ENCODE assay signal across 8 mouse cellular contexts in genomic region chr11:121237345-121238128, GRCm38 (mm10). TPM values are rescaled to one million over a fixed set of nuclear protein-coding genes. Genes with fewer than 3 reads are reported as not detected.
A peak's percentile ranks its signal among the peaks of the same experiment; 100 is the strongest.
DNase-seq lines count a peak whose midpoint lies in the region; ATAC-seq and TF ChIP-seq lines count a peak whose summit lies in the region.

No protein-coding gene starts in this region.

- 7% methylated on average over 28 of the region's 28 CpGs for WGBS in hindbrain, embryonic 10.5 days
- WGBS in liver, embryonic 14.5 days (ENCODE audit: insufficient replicate concordance) = 1% methylated on average over 28 of the region's 28 CpGs
- WGBS in neural tube, embryonic 13.5 days = 4% methylated on average over 28 of the region's 28 CpGs

- peak overlapping the region; percentile 99 for H3K27ac ChIP-seq in hindbrain, embryonic 10.5 days
- peak overlapping the region; percentile 92 for H3K27ac ChIP-seq in liver, embryonic 14.5 days
- H3K27ac ChIP-seq in neural tube, embryonic 13.5 days (replicated peaks) = peak overlapping the region; percentile 99

- peak; percentile 66 for DNase-seq in embryo, embryonic 10 days (ENCODE audit: low spot score)
- no peak for DNase-seq in embryo, embryonic 9.5 days (ENCODE audit: extremely low spot score)
- peak; percentile 65 for DNase-seq in thymus, postnatal 0 days (ENCODE audit: low spot score)
- DNase-seq in thymus, postnatal 25 days = no peak
- DNase-seq in hindbrain, embryonic 10.5 days (ENCODE audit: low spot score) = no peak
- peak; percentile 50 to 69 (median 55) for DNase-seq in liver, embryonic 14.5 days (ENCODE audit: low read depth in 3 of 3, low spot score in 3 of 3)
- no peak for DNase-seq in frontal cortex, postnatal 36 days (ENCODE audit: low spot score in 2 of 2)

- peak overlapping the region; percentile 75 for H3K4me3 ChIP-seq in hindbrain, embryonic 10.5 days
- peak overlapping the region; percentile 84 to 87 for H3K4me3 ChIP-seq in liver, embryonic 14.5 days (ENCODE audit: insufficient read depth in 1 of 2, low read depth in 2 of 2, low read length in 2 of 2)
- peak overlapping the region; percentile 84 for H3K4me3 ChIP-seq in neural tube, embryonic 13.5 days

- no peak for TF ChIP-seq EP300 in liver, embryonic 14.5 days (IDR thresholded peaks at IDR 0.05; ENCODE audit: low read depth)

- peaks cover 39% of the 10 kb centered on the region for H3K36me3 ChIP-seq in hindbrain, embryonic 10.5 days
- H3K36me3 ChIP-seq in liver, embryonic 14.5 days (replicated peaks; ENCODE audit: control insufficient read depth, insufficient read depth, low read depth) = peaks cover 37% of the 10 kb centered on the region
- peaks cover 36% of the 10 kb centered on the region for H3K36me3 ChIP-seq in neural tube, embryonic 13.5 days

- H3K4me2 ChIP-seq in liver, embryonic 14.5 days (ENCODE audit: low read depth) = peak overlapping the region; percentile 78
- peak overlapping the region; percentile 76 for H3K4me2 ChIP-seq in neural tube, embryonic 13.5 days

- no peaks in the 10 kb centered on the region for H3K27me3 ChIP-seq in hindbrain, embryonic 10.5 days (ENCODE audit: insufficient read depth, poor library complexity, severe bottlenecking)
- no peaks in the 10 kb centered on the region for H3K27me3 ChIP-seq in liver, embryonic 14.5 days (ENCODE audit: control insufficient read depth, insufficient read depth, low read length)
- H3K27me3 ChIP-seq in neural tube, embryonic 13.5 days = no peaks in the 10 kb centered on the region

- peak overlapping the region; percentile 89 for H3K9ac ChIP-seq in liver, embryonic 14.5 days (replicated peaks)
- H3K9ac ChIP-seq in neural tube, embryonic 13.5 days = peak overlapping the region; percentile 93

- peak; percentile 81 for TF ChIP-seq CTCF in liver, embryonic 14.5 days (IDR thresholded peaks at IDR 0.05; ENCODE audit: low read depth)

- H3K4me1 ChIP-seq in hindbrain, embryonic 10.5 days (replicated peaks) = peaks cover 27% of the 10 kb centered on the region
- H3K4me1 ChIP-seq in liver, embryonic 14.5 days (replicated peaks; ENCODE audit: control insufficient read depth in 2 of 2, insufficient read depth in 2 of 2, low read length in 1 of 2) = peaks cover 31 to 49% of the 10 kb centered on the region in 2 experiments
- H3K4me1 ChIP-seq in neural tube, embryonic 13.5 days (replicated peaks) = peaks cover 51% of the 10 kb centered on the region

- H3K9me3 ChIP-seq in hindbrain, embryonic 10.5 days = no peaks in the 10 kb centered on the region
- H3K9me3 ChIP-seq in liver, embryonic 14.5 days (ENCODE audit: control insufficient read depth, low read length) = no peaks in the 10 kb centered on the region
- H3K9me3 ChIP-seq in neural tube, embryonic 13.5 days = no peaks in the 10 kb centered on the region

- ATAC-seq in liver, embryonic 14.5 days (ENCODE audit: insufficient read depth) = peak; percentile 19; the same call in 1 of the 2 replicates
- peak; percentile 18; the same call in 1 of the 2 replicates for ATAC-seq in neural tube, embryonic 13.5 days (ENCODE audit: low read depth)

RNA-seq across cellular contexts. Expression of gene Narf, which starts 0.5 kb away (rescaled TPM):
- polyA plus RNA-seq in thymus, postnatal 0 days (2015; fragmentation: Nextera tagmentation; extraction: Ambion mirVana) = 28.5 and 41.6 TPM in 2 replicates
- polyA plus RNA-seq in hindbrain, embryonic 10.5 days (2016; fragmentation: Nextera tagmentation; extraction: Ambion mirVana) = 54.6 and 72.9 TPM in 2 replicates
- polyA plus RNA-seq in liver, embryonic 14.5 days (2012; rRNA removed) = 27.9 and 46.6 TPM in 2 replicates
- 108 and 110 TPM in 2 replicates for polyA plus RNA-seq in liver, embryonic 14.5 days (2014; fragmentation: Nextera tagmentation; extraction: Ambion mirVana)
- polyA plus RNA-seq in neural tube, embryonic 13.5 days (2015; fragmentation: Nextera tagmentation; extraction: Ambion mirVana) = 104 and 112 TPM in 2 replicates

RNA-seq across cellular contexts. Expression of gene Cybc1, which starts 8.4 kb away (rescaled TPM):
- polyA plus RNA-seq in thymus, postnatal 0 days (2015; fragmentation: Nextera tagmentation; extraction: Ambion mirVana) = 66.9 and 68.0 TPM in 2 replicates
- 36.1 and 42.0 TPM in 2 replicates for polyA plus RNA-seq in hindbrain, embryonic 10.5 days (2016; fragmentation: Nextera tagmentation; extraction: Ambion mirVana)
- polyA plus RNA-seq in liver, embryonic 14.5 days (2012; rRNA removed) = 14.8 and 16.1 TPM in 2 replicates
- 19.7 and 20.3 TPM in 2 replicates for polyA plus RNA-seq in liver, embryonic 14.5 days (2014; fragmentation: Nextera tagmentation; extraction: Ambion mirVana)
- polyA plus RNA-seq in neural tube, embryonic 13.5 days (2015; fragmentation: Nextera tagmentation; extraction: Ambion mirVana) = 36.9 and 40.4 TPM in 2 replicates

RNA-seq across cellular contexts. Expression of gene Foxk2, which starts 22.3 kb away (rescaled TPM):
- 5.2 and 7.0 TPM in 2 replicates for polyA plus RNA-seq in thymus, postnatal 0 days (2015; fragmentation: Nextera tagmentation; extraction: Ambion mirVana)
- polyA plus RNA-seq in hindbrain, embryonic 10.5 days (2016; fragmentation: Nextera tagmentation; extraction: Ambion mirVana) = 8.8 and 10.2 TPM in 2 replicates
- polyA plus RNA-seq in liver, embryonic 14.5 days (2012; rRNA removed) = 9.9 and 10.0 TPM in 2 replicates
- 3.1 and 4.2 TPM in 2 replicates for polyA plus RNA-seq in liver, embryonic 14.5 days (2014; fragmentation: Nextera tagmentation; extraction: Ambion mirVana)
- 10.5 and 10.9 TPM in 2 replicates for polyA plus RNA-seq in neural tube, embryonic 13.5 days (2015; fragmentation: Nextera tagmentation; extraction: Ambion mirVana)

RNA-seq across cellular contexts. Expression of gene Ogfod3, which starts 33.0 kb away (rescaled TPM):
- 15.7 TPM in 2 replicates for polyA plus RNA-seq in thymus, postnatal 0 days (2015; fragmentation: Nextera tagmentation; extraction: Ambion mirVana)
- polyA plus RNA-seq in hindbrain, embryonic 10.5 days (2016; fragmentation: Nextera tagmentation; extraction: Ambion mirVana) = 21.2 and 22.7 TPM in 2 replicates
- polyA plus RNA-seq in liver, embryonic 14.5 days (2012; rRNA removed) = 4.0 and 5.6 TPM in 2 replicates
- polyA plus RNA-seq in liver, embryonic 14.5 days (2014; fragmentation: Nextera tagmentation; extraction: Ambion mirVana) = 13.3 and 15.3 TPM in 2 replicates
- polyA plus RNA-seq in neural tube, embryonic 13.5 days (2015; fragmentation: Nextera tagmentation; extraction: Ambion mirVana) = 26.3 and 28.8 TPM in 2 replicates

RNA-seq across cellular contexts. Expression of gene Hexdc, which starts 33.3 kb away (rescaled TPM):
- 3.0 and 3.3 TPM in 2 replicates for polyA plus RNA-seq in thymus, postnatal 0 days (2015; fragmentation: Nextera tagmentation; extraction: Ambion mirVana)
- polyA plus RNA-seq in hindbrain, embryonic 10.5 days (2016; fragmentation: Nextera tagmentation; extraction: Ambion mirVana) = 5.2 and 8.2 TPM in 2 replicates
- polyA plus RNA-seq in liver, embryonic 14.5 days (2012; rRNA removed) = 7.4 and 8.1 TPM in 2 replicates
- 2.3 and 2.7 TPM in 2 replicates for polyA plus RNA-seq in liver, embryonic 14.5 days (2014; fragmentation: Nextera tagmentation; extraction: Ambion mirVana)
- 16.8 and 17.8 TPM in 2 replicates for polyA plus RNA-seq in neural tube, embryonic 13.5 days (2015; fragmentation: Nextera tagmentation; extraction: Ambion mirVana)

Comparison
In these comparisons a context has a peak if more than half of its experiments do, and no peak if none do; other contexts are left out.
1. DNase-seq: peak in embryo, embryonic 10 days (single experiment), thymus, postnatal 0 days (single experiment) and liver, embryonic 14.5 days (3 of 3); none in embryo, embryonic 9.5 days (single experiment), thymus, postnatal 25 days (single experiment), hindbrain, embryonic 10.5 days (single experiment) and frontal cortex, postnatal 36 days (0 of 2).
2. Peak in every context shown above with its lines, with median percentiles within 50 percentile points of each other: H3K27ac ChIP-seq and H3K4me3 ChIP-seq.